Mouse (Mus musculus): ENCODE data around the gene Lasp1. TPM values are rescaled to one million over a fixed set of nuclear protein-coding genes. Genes with fewer than 3 reads are reported as not detected.
A peak's percentile ranks its signal among the peaks of the same experiment; 100 is the strongest.
"Not testable (repeated sequence)": the region's sequence is repeated elsewhere in the genome, so short reads cannot be mapped to it uniquely, and the experiment has no call there.

The Lasp1 gene
- polyA plus RNA-seq, 1 experiment from 2014 or later: 499 TPM

DNA sequence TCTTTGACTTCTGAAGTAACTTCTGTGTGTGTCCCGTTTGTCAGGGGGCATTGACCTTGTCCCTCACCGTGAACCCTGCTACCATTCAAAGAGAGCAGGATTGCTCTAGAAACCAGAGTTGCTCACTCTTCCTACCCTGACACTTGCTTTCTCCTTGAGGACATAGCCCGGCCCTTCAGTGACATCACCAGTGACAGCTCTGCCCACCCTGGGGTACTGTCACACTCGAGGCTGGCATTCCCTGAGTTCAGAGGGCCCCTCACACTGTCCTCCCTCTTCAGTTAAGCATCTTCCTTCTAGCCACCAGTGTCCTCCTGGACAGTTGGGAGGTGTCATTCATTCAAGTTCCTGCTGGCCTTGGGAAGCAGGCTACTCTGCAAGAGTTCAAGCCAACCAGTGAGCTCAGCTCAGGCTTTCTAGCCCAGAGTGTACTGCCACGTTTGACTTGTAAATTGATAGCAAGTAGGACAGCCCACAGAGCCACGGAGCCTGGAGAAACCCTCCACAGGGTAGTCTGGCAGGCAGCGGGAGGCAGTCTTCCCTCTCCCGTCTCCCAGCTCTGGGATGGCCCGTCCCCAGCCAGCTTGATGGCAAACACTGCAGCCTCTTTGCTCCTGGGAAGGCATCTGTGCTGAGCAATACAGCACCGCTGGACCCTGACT lies 40.1 kb downstream of the Lasp1 start:
- peaks cover 25% of the 10 kb centered on the region for H3K36me3 ChIP-seq (ENCODE audit: inconsistent target)
- 76% methylated on average over 10 of the region's 10 CpGs for WGBS (ENCODE audit: missing documents)
- 0 out of 2 replicates have a peak overlapping the region, but pooled peaks have one; percentile 15 for H3K27ac ChIP-seq
- peaks cover 16% of the 10 kb centered on the region; the same call in 1 of the 2 replicates for H3K79me2 ChIP-seq (ENCODE audit: inconsistent target)
- H3K4me3 ChIP-seq (ENCODE audit: inconsistent target): no peak overlapping the region

DNA sequence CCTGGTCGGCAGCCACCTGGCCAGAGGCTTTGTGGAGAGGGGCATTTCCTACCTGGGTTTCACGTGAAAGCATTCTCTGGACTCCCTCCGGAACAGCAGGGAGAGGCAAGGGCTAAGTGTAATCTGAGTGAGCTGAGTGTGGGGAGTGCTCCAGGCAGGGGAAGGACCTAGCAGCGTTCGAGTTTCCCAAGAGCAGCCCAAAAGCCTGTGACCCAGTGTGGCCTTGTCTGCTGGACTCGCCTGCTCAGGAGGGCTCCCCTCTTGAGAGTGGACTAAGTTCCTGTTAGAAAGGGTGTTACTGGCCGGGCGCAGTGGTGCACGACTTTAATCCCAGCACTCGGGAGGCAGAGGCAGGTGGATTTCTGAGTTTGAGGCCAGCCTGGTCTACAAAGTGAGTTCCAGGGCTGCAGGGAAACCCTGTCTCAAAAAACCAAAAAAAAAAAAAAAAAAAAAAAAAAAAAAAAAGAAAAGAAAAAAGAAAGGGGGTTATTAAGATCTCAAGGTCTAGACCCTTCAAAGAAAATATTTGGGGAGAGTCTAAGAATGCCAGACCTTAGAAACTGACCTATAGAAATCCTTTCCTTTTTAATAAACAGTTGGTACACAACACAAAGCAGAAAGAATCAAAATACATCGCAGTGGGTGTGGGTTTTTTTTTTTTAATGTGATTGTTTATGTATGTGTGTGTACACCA lies 40.8 kb downstream of the Lasp1 start:
- 87% methylated on average over 11 of the region's 11 CpGs for WGBS (ENCODE audit: missing documents)
- Histone ChIP-seq H3K79me2 (ENCODE audit: inconsistent target) (peaks cover 10% of the 10 kb centered on the region; the same call in 1 of the 2 replicates), H3K4me3 (ENCODE audit: inconsistent target) (no peak overlapping the region), H3K27ac (peak overlapping the region; percentile 71), H3K36me3 (ENCODE audit: inconsistent target) (peaks cover 18% of the 10 kb centered on the region)

- Histone ChIP-seq H3K79me2 (ENCODE audit: inconsistent target) (peaks cover 4% of the 10 kb centered on the region; the same call in 1 of the 2 replicates), H3K36me3 (ENCODE audit: inconsistent target) (peaks cover 13% of the 10 kb centered on the region), H3K4me3 (ENCODE audit: inconsistent target) (peak overlapping the region; percentile 45), H3K27ac (peak overlapping the region; percentile 71)
- WGBS (ENCODE audit: missing documents): 82% methylated on average over 2 of the region's 2 CpGs
Observed at GRCm38 (mm10) chr11:97840135-97840490, 41.3 kb downstream of the Lasp1 start.

GRCm38 (mm10) chr11:97840539-97840954 lies 41.7 kb downstream of the Lasp1 start, which contains the start of gene B230217C12Rik:
B230217C12Rik (plus strand) TSS chr11:97840780.
- Histone ChIP-seq H3K4me3 (ENCODE audit: inconsistent target) (peak within 1 kb of the TSS; percentile 45), H3K36me3 (ENCODE audit: inconsistent target) (peaks cover 11% of the 10 kb centered on the region; the same call in 1 of the 2 replicates), H3K79me2 (ENCODE audit: inconsistent target) (peaks cover under 1% of the 10 kb centered on the region; the same call in 1 of the 2 replicates), H3K27ac (peak within 1 kb of the TSS; percentile 71)
- 9% methylated on average over 6 of the region's 6 CpGs for WGBS (ENCODE audit: missing documents)

GRCm38 (mm10) chr11:97840991-97841661 lies 42.3 kb downstream of the Lasp1 start:
- H3K79me2 ChIP-seq (ENCODE audit: inconsistent target): no peaks in the 10 kb centered on the region

DNA sequence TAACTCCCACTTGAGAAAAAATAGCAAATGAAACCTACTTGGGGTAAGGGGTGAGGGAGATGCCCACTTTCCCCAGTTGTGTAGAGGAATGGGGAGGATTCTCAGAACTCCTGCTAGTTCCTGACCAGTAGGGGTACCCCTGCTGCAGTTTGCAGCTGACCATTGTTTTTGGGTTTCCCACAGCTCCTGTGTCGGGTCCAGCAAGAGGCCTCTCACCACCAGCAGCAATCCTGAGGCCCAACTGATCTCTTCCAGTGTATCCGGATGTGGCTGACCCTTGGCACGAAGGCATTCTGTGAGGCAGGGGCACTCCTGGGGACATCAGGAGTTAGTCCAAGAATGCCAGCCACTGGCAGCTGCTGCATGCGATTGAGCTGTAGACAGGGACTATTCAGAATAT lies 43.2 kb downstream of the Lasp1 start:
- Histone ChIP-seq H3K4me3 (ENCODE audit: inconsistent target) (no peak overlapping the region), H3K36me3 (ENCODE audit: inconsistent target) (peaks cover 3% of the 10 kb centered on the region; the same call in 1 of the 2 replicates), H3K27ac (no peak overlapping the region), H3K79me2 (ENCODE audit: inconsistent target) (no peaks in the 10 kb centered on the region)
- 100% methylated on average over 4 of the region's 4 CpGs for WGBS (ENCODE audit: missing documents)

More at GRCm38 (mm10) chr11:97840991-97841661, 42.3 kb downstream of the Lasp1 start:
- Histone ChIP-seq H3K36me3 (ENCODE audit: inconsistent target) (peaks cover 11% of the 10 kb centered on the region; the same call in 1 of the 2 replicates), H3K4me3 (ENCODE audit: inconsistent target) (peak overlapping the region; percentile 45), H3K27ac (peak overlapping the region; percentile 71)
- WGBS (ENCODE audit: missing documents): 15% methylated on average over 14 of the region's 22 CpGs

- Histone ChIP-seq H3K36me3 (ENCODE audit: inconsistent target) (no peaks in the 10 kb centered on the region), H3K27ac (no peak overlapping the region), H3K79me2 (ENCODE audit: inconsistent target) (no peaks in the 10 kb centered on the region), H3K4me3 (ENCODE audit: inconsistent target) (no peak overlapping the region)
- 85% methylated on average over 6 of the region's 6 CpGs for WGBS (ENCODE audit: missing documents)
Observed at GRCm38 (mm10) chr11:97850367-97850766, 51.6 kb downstream of the Lasp1 start.

- WGBS (ENCODE audit: missing documents): no CpG with 5 or more reads among the region's 2 CpGs
Observed at GRCm38 (mm10) chr11:97851601-97852000, 52.8 kb downstream of the Lasp1 start.

GRCm38 (mm10) chr11:97855473-97855872 lies 56.7 kb downstream of the Lasp1 start:
- WGBS (ENCODE audit: missing documents): 74% methylated on average over 2 of the region's 2 CpGs
- Histone ChIP-seq H3K27ac (no peak overlapping the region), H3K36me3 (ENCODE audit: inconsistent target) (no peaks in the 10 kb centered on the region), H3K79me2 (ENCODE audit: inconsistent target) (no peaks in the 10 kb centered on the region), H3K4me3 (ENCODE audit: inconsistent target) (no peak overlapping the region)

More at GRCm38 (mm10) chr11:97851601-97852000, 52.8 kb downstream of the Lasp1 start:
- Histone ChIP-seq H3K27ac (no peak overlapping the region), H3K4me3 (ENCODE audit: inconsistent target) (no peak overlapping the region), H3K36me3 (ENCODE audit: inconsistent target) (no peaks in the 10 kb centered on the region), H3K79me2 (ENCODE audit: inconsistent target) (no peaks in the 10 kb centered on the region)

DNA sequence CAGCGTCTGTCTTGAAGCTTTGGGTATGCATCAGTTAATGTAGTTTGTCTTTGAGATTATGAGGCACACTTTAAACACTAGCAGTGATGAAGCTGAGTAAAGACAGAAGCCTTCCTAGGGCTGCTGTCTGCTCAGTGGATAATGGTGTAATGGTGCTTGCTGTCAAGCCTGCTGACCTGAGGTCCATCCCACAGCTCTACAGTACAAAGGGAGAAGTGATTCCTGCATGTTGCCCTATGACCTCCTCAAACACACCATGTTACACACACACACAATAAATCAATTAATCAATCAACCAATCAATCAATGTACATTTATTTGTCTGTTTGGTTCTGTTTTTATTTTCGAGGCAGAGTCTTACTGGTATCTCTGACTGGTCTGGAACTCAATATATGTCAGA lies 63.3 kb downstream of the Lasp1 start:
- no peak overlapping the region for H3K27ac ChIP-seq
- 89% methylated on average over 2 of the region's 2 CpGs for WGBS (ENCODE audit: missing documents)

DNA sequence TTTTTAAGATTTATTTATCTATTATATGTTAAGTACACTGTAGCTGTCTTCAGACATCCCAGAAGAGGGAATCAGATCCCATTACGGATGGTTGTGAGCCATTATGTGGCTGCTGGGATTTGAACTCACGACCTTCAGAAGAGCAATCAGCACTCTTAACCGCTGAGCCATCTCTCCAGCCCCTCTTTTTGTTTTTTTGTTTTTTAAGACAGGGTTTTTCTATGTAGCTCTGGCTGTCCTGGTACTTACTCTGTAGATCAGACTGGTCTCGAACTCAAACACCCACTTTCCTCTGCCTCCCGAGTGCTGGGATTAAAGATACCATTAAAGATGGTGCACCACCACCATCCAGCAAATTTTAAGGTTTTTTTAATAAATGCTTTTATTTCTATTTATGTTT lies 66.6 kb downstream of the Lasp1 start:
- Histone ChIP-seq H3K4me3 (ENCODE audit: inconsistent target) (no peak overlapping the region), H3K36me3 (ENCODE audit: inconsistent target) (no peaks in the 10 kb centered on the region), H3K79me2 (ENCODE audit: inconsistent target) (no peaks in the 10 kb centered on the region), H3K27ac (no peak overlapping the region)
- 93% methylated on average over 5 of the region's 5 CpGs for WGBS (ENCODE audit: missing documents)

More for the DNA sequence above, 63.3 kb downstream of the Lasp1 start:
- H3K36me3 ChIP-seq (ENCODE audit: inconsistent target): no peaks in the 10 kb centered on the region
- no peak overlapping the region for H3K4me3 ChIP-seq (ENCODE audit: inconsistent target)
- H3K79me2 ChIP-seq (ENCODE audit: inconsistent target): no peaks in the 10 kb centered on the region

- Histone ChIP-seq H3K79me2 (ENCODE audit: inconsistent target) (no peaks in the 10 kb centered on the region), H3K27ac (no peak overlapping the region), H3K4me3 (ENCODE audit: inconsistent target) (no peak overlapping the region), H3K36me3 (ENCODE audit: inconsistent target) (no peaks in the 10 kb centered on the region)
- WGBS (ENCODE audit: missing documents): 95% methylated on average over 3 of the region's 3 CpGs
Observed at GRCm38 (mm10) chr11:97866091-97866888, 67.5 kb downstream of the Lasp1 start.

DNA sequence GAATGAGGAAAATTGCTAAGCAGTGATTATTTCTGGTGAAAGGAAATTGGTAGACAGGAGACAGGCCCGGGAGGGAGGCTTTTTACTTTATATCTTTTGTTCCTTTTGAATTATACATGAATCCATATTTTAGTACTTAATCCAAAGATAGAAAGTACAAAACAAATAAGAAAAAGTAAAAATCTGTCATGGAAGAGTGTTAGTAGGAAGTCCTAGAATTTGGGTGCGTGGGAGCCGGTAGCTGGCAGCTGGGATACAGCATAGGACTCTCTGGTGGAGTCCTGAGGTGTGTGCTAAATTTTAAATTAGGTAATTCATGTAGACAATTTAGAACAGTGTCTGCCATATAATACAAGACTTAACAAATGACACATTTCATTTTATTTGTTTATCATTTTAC lies 68.8 kb downstream of the Lasp1 start:
- no peaks in the 10 kb centered on the region for H3K36me3 ChIP-seq (ENCODE audit: inconsistent target)
- no peak overlapping the region for H3K4me3 ChIP-seq (ENCODE audit: inconsistent target)
- 100% methylated on average over 3 of the region's 3 CpGs for WGBS (ENCODE audit: missing documents)
- H3K79me2 ChIP-seq (ENCODE audit: inconsistent target): no peaks in the 10 kb centered on the region
- H3K27ac ChIP-seq: no peak overlapping the region

- not testable (repeated sequence) for H3K4me3 ChIP-seq (ENCODE audit: inconsistent target); H3K36me3 ChIP-seq (ENCODE audit: inconsistent target); H3K27ac ChIP-seq; H3K79me2 ChIP-seq (ENCODE audit: inconsistent target)
- whole genome bisulfite sequencing (ENCODE audit: missing documents): 100% methylated on average over 2 of the region's 5 CpGs
Observed at GRCm38 (mm10) chr11:97872378-97872777, 73.6 kb downstream of the Lasp1 start.

Measured in macrophage (primary cell).